Mouse (Mus musculus) ES-E14 (cell line): ENCODE measurements at regions not wholly inside any gene's neighbourhood (a gene's known extent, or its start where the extent isn't known, plus 50 kb on each side); places are given as distances from the start of the nearest gene placed in this dataset.

Source experiments
- HCFC1 ChIP-seq: IDR thresholded peaks from 2 replicates; pipeline ENCODE4 v1.6.1; 2012; ENCODE audit warnings: low read length, inconsistent platforms, borderline replicate concordance; ENCODE audit not compliant: insufficient read depth
- MAFK ChIP-seq: IDR thresholded peaks from 2 replicates; pipeline ENCODE4 v1.6.1; 2014; ENCODE audit warnings: mild to moderate bottlenecking, low read depth, low read length, inconsistent platforms; ENCODE audit not compliant: insufficient read depth
- ZC3H11A ChIP-seq: IDR thresholded peaks from 2 replicates; pipeline ENCODE4 v1.6.1; 2012; ENCODE audit warnings: low read depth, mild to moderate bottlenecking, inconsistent platforms, low read length, borderline replicate concordance
- ZNF384 ChIP-seq: IDR thresholded peaks from 2 replicates; pipeline ENCODE4 v1.6.1; 2012; ENCODE audit warnings: low read depth, low read length, inconsistent platforms

- TF ChIP-seq HCFC1, result no peak
- no peak for TF ChIP-seq ZNF384
- TF ChIP-seq MAFK, result no peak
- TF ChIP-seq ZC3H11A, result no peak
Observed at GRCm38 (mm10) chr16:53638131-53638530, 1184.3 kb upstream of the Alcam start.
